Mouse (Mus musculus) thymus, adult 2 months (tissue): Measurements from ENCODE around the gene Acot7. TPM values are rescaled to one million over a fixed set of nuclear protein-coding genes. Genes with fewer than 3 reads are reported as not detected.

Experiments
- DNase-seq: peaks from one replicate; pipeline ENCODE4 v3.0.0; 2021
- H3K27ac ChIP-seq: fragments of 200-500 bp; 2 replicates; pipeline ENCODE4 v1.5.1; 2012; ENCODE audit warnings: low read length, control low read depth; ENCODE audit not compliant: control insufficient read depth, insufficient read depth
- H3K27me3 ChIP-seq: fragments of 200-500 bp; 2 replicates; pipeline ENCODE4 v1.6.1; 2012; ENCODE audit warnings: mild to moderate bottlenecking, low read length, moderate library complexity, mixed read lengths; ENCODE audit not compliant: control insufficient read depth, insufficient read depth
- H3K36me3 ChIP-seq: fragments of 200-500 bp; 2 replicates; pipeline ENCODE4 v1.6.1; 2012; ENCODE audit warnings: mild to moderate bottlenecking, low read length, moderate library complexity; ENCODE audit not compliant: control insufficient read depth, insufficient read depth
- H3K4me1 ChIP-seq: fragments of 200-500 bp; replicated peaks from 2 replicates; pipeline ENCODE4 v1.6.1; 2012; ENCODE audit warnings: low read length; ENCODE audit not compliant: control insufficient read depth, insufficient read depth
- H3K4me3 ChIP-seq: fragments of 200-500 bp; 2 replicates; pipeline ENCODE4 v1.5.1; 2012; ENCODE audit warnings: mild to moderate bottlenecking, low read length, control low read depth, moderate library complexity; ENCODE audit not compliant: control insufficient read depth, insufficient read depth
- CTCF ChIP-seq: fragments of 200-500 bp; IDR thresholded peaks from 2 replicates; pipeline ENCODE4 v1.5.1; 2012; ENCODE audit warnings: mild to moderate bottlenecking, control low read depth, low read length, moderate library complexity, borderline replicate concordance; ENCODE audit not compliant: control insufficient read depth, poor library complexity, insufficient read depth; ENCODE audit errors: extremely low read depth
- POLR2A ChIP-seq: fragments of 200-500 bp; IDR thresholded peaks from 2 replicates; pipeline ENCODE4 v1.6.1; 2012; ENCODE audit warnings: mild to moderate bottlenecking, low read length, control low read depth, moderate library complexity; ENCODE audit not compliant: control insufficient read depth, poor library complexity, insufficient read depth; ENCODE audit errors: extremely low read depth
- WGBS: fragments of 180-500 bp; shearing (Covaris S2); methylation state at CpG from one replicate; pipeline ENCODE4 v1.1.7; 2018; 5-methylcytosine and 5-hydroxymethylcytosine counted together
- polyA plus RNA-seq: library from polyadenylated mRNA; depleted of rRNA; stranded (reverse); fragments of >200 nt; gene quantifications from 2 replicates; pipeline ENCODE4 v1.2.3, GENCODE M21; 2012

Gene Acot7
- polyA plus RNA-seq, 1 experiment, result 56.6 TPM

DNA sequence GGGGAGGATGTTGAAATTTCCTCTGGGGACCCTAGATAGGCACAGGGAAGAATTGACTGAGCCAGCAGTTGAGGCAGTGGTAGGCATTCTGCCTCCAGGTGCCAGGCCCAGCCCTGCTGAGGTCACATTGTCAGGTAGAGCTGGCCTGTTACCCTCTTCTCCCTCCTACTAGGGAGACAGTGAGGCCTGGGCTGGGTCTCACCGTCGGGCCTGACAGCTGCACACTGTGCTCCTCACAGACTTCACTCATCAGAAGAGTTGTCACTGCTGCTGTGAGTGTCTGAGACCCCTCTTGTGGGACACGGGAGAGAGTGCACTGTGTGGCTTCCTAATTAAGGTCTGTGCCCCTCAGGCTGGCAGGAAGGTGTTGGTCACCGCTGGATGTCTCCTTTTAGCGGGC is 87.9 kb downstream of the Acot7 start:
- no peak for TF ChIP-seq CTCF
- TF ChIP-seq POLR2A, result no peak
- H3K36me3 ChIP-seq, result no peaks in the 10 kb centered on the region
- no peak overlapping the region for H3K27ac ChIP-seq
- H3K4me1 ChIP-seq, result no peaks in the 10 kb centered on the region
- no peaks in the 10 kb centered on the region for H3K27me3 ChIP-seq
- WGBS, result 92% methylated on average over 5 of the region's 5 CpGs
- no peak overlapping the region for H3K4me3 ChIP-seq
- DNase-seq, result no peak

DNA sequence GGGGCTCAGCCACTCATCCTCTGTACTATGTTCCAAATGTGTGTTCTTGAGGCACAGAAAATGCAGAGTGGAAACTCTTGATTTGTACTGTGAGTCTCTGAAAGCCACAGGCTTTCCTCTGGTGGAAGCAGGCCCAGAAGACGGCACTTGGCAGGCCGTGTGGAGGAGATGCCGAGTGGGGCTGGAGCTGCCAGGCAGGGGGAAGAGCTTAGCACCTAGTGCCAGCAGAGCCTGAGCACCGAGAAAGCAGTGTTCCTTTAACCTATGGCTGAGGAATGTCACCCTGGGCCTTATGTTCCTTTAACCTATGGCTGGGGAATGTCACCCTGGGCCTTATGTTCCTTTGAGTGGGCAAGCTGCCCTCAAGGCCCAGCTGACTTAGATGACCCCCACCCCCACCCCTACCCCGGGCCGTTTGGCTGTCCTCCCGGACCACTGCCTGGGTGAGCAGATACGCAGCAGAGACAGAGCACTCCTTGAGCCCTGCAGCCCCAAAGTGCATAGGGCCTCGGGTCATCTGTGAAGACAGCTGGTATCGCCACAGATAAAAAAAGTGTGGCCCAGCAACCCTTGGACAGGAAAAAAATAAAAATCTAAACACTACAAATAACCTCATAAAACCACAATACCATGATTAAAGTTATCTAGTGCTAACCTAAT is 88.4 kb downstream of the Acot7 start:
- DNase-seq, result no peak
- Histone ChIP-seq H3K4me1 (no peaks in the 10 kb centered on the region), H3K4me3 (no peak overlapping the region), H3K36me3 (no peaks in the 10 kb centered on the region), H3K27ac (no peak overlapping the region), H3K27me3 (no peaks in the 10 kb centered on the region)
- 94% methylated on average over 10 of the region's 10 CpGs for WGBS
- TF ChIP-seq CTCF (no peak), POLR2A (no peak)

DNA sequence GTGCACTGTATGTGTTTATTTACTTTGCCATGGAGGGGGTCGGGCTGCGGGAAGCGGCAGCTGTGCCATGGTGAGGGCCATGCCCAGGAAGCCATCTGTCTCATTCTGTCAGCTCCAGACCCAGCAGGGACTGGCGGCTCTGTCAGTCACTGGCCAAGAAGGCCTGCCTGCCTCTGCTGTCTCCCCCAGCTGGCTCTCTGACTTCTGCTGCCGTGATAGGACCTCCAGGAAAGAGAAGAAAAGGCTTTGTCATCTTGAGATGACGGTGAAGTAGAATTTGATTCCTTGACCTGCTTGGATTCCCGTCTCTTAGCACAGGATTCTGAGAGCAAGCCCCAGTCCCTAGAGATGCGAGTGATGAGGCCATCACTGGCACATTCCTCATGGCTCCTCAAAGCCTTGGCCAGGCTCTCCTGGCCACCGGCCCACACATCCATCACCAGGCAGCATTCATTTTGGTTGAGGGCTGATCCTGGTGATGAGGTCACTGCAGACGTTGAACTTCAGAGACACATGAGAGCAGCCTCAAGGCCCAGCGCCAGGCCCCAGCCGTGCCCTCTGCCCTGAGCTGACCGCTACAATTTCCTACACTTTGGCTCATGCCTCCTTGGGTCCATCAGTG is 89.9 kb downstream of the Acot7 start:
- no peak for DNase-seq
- H3K4me1 ChIP-seq, result no peaks in the 10 kb centered on the region
- H3K4me3 ChIP-seq, result no peak overlapping the region
- TF ChIP-seq CTCF (no peak), POLR2A (no peak)
- H3K27ac ChIP-seq, result no peak overlapping the region
- no peaks in the 10 kb centered on the region for H3K36me3 ChIP-seq
- H3K27me3 ChIP-seq, result no peaks in the 10 kb centered on the region
- 93% methylated on average over 13 of the region's 13 CpGs for WGBS

DNA sequence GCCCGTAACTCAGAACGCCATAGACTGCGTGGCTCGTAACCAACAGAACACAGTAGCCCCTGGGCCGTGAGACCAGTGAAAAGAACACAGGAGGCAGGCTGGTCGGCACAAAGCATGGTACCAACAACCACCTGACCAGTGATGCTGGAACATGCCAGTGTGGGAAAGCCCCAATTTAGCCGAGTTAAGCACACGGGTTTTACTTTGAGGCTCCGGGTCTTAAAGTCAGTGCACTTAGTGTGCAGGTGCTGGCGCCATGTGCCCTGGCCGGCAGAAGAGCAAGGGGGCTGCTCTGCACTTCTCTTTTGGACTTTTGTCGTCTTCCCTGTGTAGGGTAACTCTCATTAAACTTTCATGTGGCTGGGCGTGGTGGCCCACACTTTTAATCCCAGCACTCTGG is 92.0 kb downstream of the Acot7 start:
- H3K4me3 ChIP-seq, result no peak overlapping the region
- 93% methylated on average over 13 of the region's 13 CpGs for WGBS
- no peak overlapping the region for H3K27ac ChIP-seq
- H3K4me1 ChIP-seq, result peaks cover 9% of the 10 kb centered on the region; the same call in 1 of the 2 replicates
- TF ChIP-seq POLR2A, result no peak
- no peak for TF ChIP-seq CTCF
- no peaks in the 10 kb centered on the region for H3K36me3 ChIP-seq
- no peak for DNase-seq
- peaks cover 2% of the 10 kb centered on the region; the same call in 1 of the 2 replicates for H3K27me3 ChIP-seq

DNA sequence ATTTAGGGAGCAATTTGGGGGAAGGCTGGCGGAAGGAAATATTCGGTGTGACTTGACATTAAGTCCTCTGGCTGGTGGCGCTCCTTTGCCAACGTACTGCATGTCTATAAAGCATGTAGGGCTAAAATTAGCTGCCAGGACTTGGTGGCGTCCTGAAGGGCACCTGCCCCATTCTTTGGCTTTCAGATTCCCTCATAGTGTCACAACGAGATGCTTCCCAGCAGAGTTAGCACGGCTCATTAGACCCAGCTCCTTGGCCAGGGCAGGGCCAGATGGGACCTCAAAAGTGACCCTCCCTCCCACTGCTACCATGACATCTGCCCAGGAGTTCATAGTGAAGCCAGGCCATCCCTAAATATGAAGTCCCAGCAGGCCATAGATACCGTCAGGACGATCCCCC is 92.7 kb downstream of the Acot7 start:
- Histone ChIP-seq H3K36me3 (no peaks in the 10 kb centered on the region), H3K27me3 (peaks cover 2% of the 10 kb centered on the region; the same call in 1 of the 2 replicates), H3K4me1 (peaks cover 9% of the 10 kb centered on the region; the same call in 1 of the 2 replicates), H3K27ac (no peak overlapping the region), H3K4me3 (no peak overlapping the region)
- 95% methylated on average over 9 of the region's 9 CpGs for WGBS
- no peak for DNase-seq
- no peak for TF ChIP-seq POLR2A
- no peak for TF ChIP-seq CTCF

DNA sequence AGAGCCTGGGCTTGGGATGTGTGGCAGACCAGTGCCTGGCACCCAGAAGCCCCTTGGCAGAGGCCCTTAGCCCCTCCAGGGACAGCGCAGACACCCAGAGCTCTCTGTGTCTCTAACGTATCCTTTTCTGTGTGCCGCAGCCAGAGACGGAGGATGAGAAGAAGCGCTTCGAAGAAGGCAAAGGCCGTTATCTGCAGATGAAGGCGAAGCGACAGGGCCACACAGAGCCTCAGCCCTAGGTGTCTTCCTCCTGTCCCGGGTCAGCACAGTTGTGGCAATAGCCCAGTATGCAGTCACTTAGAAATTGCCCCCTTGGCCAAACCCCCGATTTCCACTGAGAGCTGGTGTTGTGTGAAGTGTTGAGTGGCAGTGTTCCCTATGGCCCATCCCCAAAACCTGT is 93.4 kb downstream of the Acot7 start:
- Histone ChIP-seq H3K36me3 (no peaks in the 10 kb centered on the region), H3K27me3 (peaks cover 2% of the 10 kb centered on the region; the same call in 1 of the 2 replicates), H3K4me3 (no peak overlapping the region), H3K4me1 (peaks cover 9% of the 10 kb centered on the region; the same call in 1 of the 2 replicates), H3K27ac (no peak overlapping the region)
- TF ChIP-seq CTCF (no peak), POLR2A (no peak)
- DNase-seq, result no peak
- 98% methylated on average over 11 of the region's 11 CpGs for WGBS
